Mouse (Mus musculus) cerebellum, adult 11-12 months (tissue): Measurements from ENCODE around the gene Klrc1.
"Not testable (repeated sequence)": the region's sequence is repeated elsewhere in the genome, so short reads cannot be mapped to it uniquely, and the experiment has no call there.

Source experiments
- DNase-seq: peaks from one replicate; pipeline ENCODE4 v3.0.0; 2022

Gene Klrc1

DNA sequence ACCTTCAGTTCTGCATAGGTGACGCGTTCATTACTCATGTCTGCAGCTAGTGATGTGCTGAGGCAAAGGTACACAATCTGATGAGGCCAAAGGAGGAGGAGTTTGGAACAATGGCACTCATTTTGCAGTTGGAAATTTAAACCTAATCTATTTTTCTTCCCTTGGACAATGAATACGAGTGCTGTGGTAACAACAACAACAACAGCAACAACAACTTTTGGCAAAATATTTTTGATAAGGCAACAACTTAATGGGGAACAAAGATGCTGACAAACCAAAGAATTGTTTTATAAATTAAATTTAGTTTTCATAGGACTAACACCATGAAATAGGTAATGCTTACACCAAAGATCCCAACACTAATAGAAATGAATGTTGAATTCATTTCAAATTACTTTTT, at the start of gene Klrc1:
TSS of gene Klrc1 (minus strand) at position 101 of the 400 bp plus-strand sequence.
- DNase-seq = no peak

DNA sequence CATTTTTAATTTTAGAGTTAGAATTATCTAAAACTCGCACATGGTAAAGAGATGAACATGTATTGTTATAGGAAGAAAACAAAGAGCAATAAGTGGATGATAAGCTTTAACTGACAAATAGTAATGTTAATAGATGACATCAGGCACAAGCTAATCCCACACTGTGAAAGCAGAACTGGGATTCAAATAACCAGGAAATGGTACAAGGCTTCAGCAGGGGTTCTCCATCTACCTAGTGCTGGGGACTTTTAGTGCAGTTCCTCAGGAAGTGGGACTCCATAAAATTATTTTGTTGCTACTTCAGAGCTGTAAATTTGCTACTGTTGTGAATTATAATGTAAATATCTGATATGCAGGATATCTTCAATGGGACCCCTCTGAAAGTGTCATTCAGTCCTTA, 48.5 kb upstream of the Klrc1 start:
- no peak for DNase-seq

DNA sequence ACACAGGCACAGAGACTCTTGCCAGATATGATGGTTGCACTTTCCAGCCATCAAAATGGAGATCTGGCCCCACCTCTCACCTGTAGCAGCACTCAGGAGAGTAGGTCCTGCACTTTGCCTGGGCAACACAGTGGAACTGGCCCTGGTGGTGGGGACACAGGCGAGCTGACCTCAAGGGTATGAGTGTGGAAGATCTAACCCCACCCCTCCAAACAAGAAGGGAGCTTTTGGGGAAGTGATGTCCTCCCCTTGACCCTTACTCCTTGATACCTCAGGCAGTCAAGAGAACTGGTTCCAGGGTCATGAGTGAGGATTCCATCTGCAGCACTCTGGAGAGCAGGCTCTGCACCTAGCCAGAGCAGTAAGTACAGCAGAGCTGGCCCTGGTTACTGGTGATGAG, 42.6 kb upstream of the Klrc1 start:
- DNase-seq = no peak

DNA sequence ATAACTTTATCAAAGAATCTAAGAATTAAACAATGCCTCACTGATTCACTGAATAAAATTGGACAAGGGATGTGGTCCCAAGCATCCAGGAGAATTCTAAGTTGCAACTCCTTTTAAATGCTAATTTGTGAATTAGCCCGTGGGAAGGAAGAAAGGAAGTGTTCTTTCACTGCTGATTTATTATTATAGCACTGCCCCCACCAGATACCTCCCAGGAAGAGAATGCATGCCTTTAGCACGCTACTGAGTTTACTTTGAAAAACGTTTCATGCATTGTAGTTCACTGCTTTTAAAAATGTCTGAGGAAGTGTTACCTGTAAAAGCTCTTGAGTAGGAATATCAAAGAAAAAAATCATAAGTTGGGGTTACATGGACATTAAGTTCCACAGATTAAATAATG, 41.7 kb upstream of the Klrc1 start:
- no peak for DNase-seq

DNA sequence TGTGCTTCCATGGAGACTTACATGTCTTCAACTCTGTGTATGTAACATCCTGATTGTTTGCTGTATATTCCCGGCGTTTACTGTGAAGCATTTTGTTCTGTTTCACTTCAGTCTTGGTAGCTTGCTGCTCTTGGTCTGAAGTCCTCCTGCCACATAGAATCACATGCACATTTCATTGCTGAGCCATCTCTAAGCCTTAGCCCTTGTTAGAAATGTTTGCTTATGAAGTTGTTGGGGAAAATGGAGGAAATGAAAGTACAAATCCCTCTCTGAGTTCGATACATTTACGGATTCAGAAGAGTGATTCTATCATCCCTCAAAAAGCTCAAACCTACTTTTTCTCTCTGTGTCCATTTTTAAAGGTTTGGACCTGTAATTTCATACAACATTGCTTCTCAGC, 38.3 kb upstream of the Klrc1 start, which contains the start of gene Klri1:
TSS of gene Klri1 (minus strand) at position 101 of the 400 bp plus-strand sequence.
- no peak for DNase-seq

DNA sequence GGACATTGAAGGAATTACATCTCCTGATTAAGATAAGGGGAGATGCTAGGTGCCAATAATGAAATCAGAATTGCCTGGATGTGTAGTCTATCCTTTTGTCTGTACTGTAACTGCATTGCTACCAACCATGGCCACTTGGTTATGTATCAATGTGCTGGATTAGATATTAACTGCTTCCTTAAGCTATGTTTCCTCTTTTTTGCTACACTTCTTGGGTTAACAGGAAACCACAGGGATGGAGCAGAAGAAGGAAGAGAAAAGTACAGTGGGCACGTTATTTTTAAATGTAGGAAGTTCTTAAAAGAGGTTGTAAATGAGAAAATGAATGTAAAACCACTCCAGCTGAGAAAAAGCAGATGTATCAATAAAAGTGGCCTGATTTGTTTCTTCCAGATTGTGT, 34.8 kb upstream of the Klrc1 start:
- DNase-seq = no peak

DNA sequence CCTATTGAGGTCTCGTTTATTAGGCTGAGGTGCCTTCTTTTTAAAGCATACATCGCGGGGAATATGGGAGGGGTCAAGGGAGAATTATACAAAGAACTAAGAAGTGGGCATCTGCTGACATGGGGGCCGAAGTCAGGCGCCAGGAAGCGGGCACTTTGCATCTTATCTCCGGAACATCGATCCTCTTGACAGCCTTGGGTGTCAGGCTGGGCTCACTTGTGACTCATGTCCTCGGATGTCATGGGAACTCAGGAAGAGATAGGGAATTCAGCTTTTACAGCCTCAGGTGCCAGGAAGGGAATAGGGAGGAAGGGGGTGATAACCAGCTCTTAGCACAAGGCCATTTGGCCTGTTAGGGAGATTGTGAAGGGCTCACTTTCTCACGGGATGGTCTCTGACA, 12.7 kb upstream of the Klrc1 start:
- DNase-seq = not testable (repeated sequence)

DNA sequence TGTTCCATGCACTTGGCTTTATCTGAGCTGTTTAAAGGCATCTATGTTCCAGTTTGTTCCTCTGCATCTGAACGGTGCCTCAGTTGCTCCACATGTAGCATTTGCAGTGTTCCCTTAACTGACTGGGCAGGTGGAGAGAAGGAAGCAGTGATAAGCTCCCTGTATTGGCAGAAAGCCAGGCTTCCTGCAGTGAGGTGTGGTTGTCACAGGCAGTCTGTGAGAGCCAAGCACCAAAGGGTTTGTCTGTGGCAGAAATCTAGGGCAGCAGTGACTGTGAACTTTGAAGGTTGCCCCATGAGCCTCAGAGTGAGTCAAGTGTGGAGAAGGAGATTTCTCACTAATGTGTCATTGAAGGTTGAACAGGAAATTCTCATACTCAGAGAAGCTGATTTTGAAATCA, 1.6 kb upstream of the Klrc1 start:
- DNase-seq = no peak

DNA sequence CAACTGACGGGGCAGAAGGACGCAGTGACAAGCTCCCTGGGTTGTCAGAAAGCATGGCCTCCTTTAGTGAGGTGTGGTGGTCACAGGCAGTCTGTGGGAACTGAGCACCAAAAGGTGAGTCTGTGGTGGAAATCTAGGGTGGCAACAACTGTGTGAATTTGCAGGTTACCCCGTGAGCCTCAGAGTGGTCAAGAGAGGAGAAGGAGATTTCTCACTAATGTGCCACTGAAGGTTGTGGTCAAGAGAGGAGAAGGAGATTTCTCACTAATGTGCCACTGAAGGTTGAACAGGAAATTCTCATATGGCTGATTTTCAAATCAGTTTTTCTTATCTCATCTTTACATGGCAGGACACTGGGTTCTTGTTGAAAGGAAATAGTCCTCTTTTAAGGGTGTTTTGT, 17.5 kb downstream of the Klrc1 start:
- not testable (repeated sequence) for DNase-seq

DNA sequence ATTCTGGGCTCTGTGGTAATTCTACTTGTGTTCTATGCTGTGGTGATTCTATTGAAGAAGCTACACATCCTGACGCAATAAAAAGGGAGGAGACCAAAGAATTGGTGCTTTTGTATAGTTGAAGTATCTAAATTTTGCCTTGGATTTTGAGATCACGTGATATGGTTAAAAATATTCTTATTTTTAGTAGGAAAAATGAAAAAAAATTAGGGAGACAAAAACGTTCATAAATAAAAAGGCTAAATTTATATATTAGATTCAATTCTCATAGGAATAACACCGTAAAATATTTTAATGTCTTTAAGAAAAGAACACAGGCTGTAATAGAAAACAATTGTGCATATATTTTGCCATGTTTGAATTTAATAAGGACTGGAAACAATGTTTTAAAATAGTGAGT, 18.2 kb downstream of the Klrc1 start, which contains the start of gene Klrc2:
TSS of gene Klrc2 (minus strand) at position 101 of the 400 bp plus-strand sequence.
- not testable (repeated sequence) for DNase-seq

DNA sequence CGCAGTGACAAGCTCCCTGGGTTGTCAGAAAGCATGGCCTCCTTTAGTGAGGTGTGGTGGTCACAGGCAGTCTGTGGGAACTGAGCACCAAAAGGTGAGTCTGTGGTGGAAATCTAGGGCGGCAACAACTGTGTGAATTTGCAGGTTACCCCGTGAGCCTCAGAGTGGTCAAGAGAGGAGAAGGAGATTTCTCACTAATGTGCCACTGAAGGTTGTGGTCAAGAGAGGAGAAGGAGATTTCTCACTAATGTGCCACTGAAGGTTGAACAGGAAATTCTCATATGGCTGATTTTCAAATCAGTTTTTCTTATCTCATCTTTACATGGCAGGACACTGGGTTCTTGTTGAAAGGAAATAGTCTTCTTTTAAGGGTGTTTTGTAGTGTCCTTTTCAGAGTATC, 34.7 kb downstream of the Klrc1 start:
- DNase-seq = not testable (repeated sequence)

DNA sequence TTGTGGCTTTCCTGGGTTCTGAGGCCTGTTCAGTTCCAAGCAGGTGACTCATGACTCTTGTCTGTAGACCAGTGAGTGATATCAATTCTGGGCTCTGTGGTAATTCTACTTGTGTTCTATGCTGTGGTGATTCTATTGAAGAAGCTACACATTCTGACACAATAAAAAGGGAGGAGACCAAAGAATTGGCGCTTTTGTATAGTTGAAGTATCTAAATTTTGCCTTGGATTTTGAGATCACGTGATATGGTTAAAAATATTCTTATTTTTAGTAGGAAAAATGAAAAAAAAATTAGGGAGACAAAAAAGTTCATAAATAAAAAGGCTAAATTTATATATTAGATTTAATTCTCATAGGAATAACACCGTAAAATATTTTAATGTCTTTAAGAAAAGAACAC, 35.5 kb downstream of the Klrc1 start, which contains the start of gene Klrc3:
TSS of gene Klrc3 (minus strand) at position 101 of the 400 bp plus-strand sequence.
- DNase-seq = not testable (repeated sequence)

DNA sequence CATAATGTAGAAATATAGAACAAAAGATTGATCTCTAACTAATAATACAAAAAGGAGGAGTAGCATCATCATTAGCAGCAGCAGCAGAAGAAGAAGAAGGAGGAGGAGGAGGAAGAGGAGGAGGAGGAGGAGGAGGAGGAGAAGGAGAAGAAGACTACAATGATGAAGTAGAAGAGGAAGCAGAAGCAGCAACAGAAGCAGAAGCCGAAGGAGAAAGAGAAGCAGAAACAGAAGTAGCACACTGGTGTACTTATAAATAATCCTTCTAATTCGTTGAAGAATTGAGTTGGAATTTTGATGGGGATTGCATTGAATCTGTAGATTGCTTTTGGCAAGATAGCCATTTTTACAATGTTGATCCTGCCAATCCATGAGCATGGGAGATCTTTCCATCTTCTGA, 47.7 kb downstream of the Klrc1 start:
- DNase-seq = not testable (repeated sequence)

DNA sequence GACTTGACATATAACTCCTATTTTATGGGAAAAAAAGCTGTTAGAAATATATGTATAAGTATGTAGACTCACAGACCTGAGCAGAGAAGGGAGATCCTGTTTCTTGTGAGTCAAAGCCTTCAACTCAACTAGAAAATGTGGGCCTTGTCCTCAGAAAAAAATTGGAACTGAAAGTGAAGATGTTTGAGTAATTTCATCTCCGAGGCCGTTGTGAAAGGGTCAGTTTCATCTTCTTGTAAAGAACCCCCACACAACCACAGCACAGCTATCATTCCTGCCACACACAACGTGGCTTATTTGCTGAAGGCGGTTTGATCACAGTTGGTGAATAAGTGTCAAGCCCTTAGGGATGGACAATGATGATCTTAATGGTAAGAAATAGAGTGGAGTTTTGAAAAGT, 55.0 kb downstream of the Klrc1 start, which contains the start of gene Klrk1:
TSS of gene Klrk1 (minus strand) at position 130 of the 400 bp plus-strand sequence.
- DNase-seq = no peak
